Mouse (Mus musculus) limb, embryonic 10.5 days (tissue): Measurements from ENCODE around the gene Gabrb3. TPM values are rescaled to one million over a fixed set of nuclear protein-coding genes. Genes with fewer than 3 reads are reported as not detected.

Source experiments
- DNase-seq: peaks from one replicate; pipeline ENCODE4 v3.0.0-alpha.2; 2017; ENCODE audit warnings: low spot score
- H3K27ac ChIP-seq: fragments of 300-500 bp; sonication (generic); 2 replicates; pipeline ENCODE4 v1.5.1; 2016; ENCODE audit warnings: mild to moderate bottlenecking
- H3K27me3 ChIP-seq: fragments of 300-500 bp; sonication (generic); 2 replicates; pipeline ENCODE4 v1.6.1; 2016; ENCODE audit warnings: low read depth, mild to moderate bottlenecking; ENCODE audit not compliant: poor library complexity, severe bottlenecking
- H3K36me3 ChIP-seq: fragments of 300-500 bp; sonication (generic); 2 replicates; pipeline ENCODE4 v1.6.1; 2016; ENCODE audit warnings: mild to moderate bottlenecking, moderate library complexity
- H3K4me1 ChIP-seq: fragments of 300-500 bp; sonication (generic); 2 replicates; pipeline ENCODE4 v1.6.1; 2016
- H3K4me3 ChIP-seq: fragments of 300-500 bp; sonication (generic); 2 replicates; pipeline ENCODE4 v1.5.1; 2016; ENCODE audit warnings: mild to moderate bottlenecking, moderate library complexity
- H3K9me3 ChIP-seq: fragments of 300-500 bp; sonication (generic); replicated peaks from 2 replicates; pipeline ENCODE4 v1.6.1; 2016; ENCODE audit warnings: mild to moderate bottlenecking
- WGBS: fragments of 180-500 bp; shearing (Covaris S2); methylation state at CpG from one replicate; pipeline ENCODE4 v1.1.7; 2016; 5-methylcytosine and 5-hydroxymethylcytosine counted together
- polyA plus RNA-seq: library from polyadenylated mRNA; unstranded; fragments of >200 nt; fragmentation: Nextera tagmentation; extraction: Ambion mirVana; gene quantifications from 2 replicates; pipeline ENCODE4 v1.2.1, GENCODE M21; 2016

Gabrb3 gene
- polyA plus RNA-seq, 1 experiment from 2014 or later: 0.95 TPM

- no peaks in the 10 kb centered on the region for H3K36me3 ChIP-seq
- no peak overlapping the region for H3K27ac ChIP-seq
- H3K4me3 ChIP-seq: no peak overlapping the region
- H3K27me3 ChIP-seq: no peaks in the 10 kb centered on the region
- WGBS: 94% methylated on average over 12 of the region's 12 CpGs
- DNase-seq: no peak
- no peaks in the 10 kb centered on the region for H3K9me3 ChIP-seq
- H3K4me1 ChIP-seq: no peaks in the 10 kb centered on the region
Observed at GRCm38 (mm10) chr7:57564403-57564802, 144.9 kb downstream of the Gabrb3 start.

DNA sequence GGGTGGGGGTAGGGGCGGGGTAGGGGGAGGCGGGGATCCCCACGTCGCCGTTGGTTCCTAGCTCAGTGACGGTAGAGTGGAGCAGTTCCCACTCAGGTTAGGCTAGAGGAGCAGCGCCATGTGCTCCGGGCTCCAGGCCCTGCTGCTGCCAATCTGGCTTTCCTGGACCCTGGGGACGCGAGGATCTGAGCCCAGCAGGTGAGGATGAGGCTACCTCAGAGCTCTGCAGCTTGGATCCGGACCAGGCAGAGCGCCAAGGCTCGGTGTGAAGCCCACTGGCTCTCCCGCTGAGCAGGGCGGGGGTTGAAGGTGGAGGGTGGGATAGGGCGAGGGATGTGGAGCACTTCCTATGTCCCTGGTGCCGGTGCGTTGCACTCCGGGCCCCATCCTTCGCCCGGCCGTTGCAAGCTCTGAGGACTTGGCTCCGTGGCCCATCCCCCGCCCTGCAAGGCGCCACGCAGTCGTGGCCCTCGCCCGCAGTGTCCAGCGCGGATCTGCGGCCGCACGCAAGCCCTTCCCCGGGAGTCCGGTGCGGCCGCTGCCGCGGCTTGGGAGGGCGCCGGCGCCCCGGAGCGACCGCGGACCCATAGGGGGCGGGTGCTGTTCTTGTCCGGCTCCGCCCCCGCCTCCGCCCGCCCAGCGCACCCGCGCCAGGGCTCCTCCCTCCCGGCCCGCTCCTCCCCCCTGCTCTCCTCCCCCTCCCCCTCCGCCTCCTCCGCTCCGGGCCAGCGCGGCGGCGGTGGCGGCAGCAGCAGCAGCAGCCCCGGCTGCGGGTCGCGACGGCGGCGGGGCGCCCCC is 171.2 kb downstream of the Gabrb3 start:
- peak; percentile 88 for DNase-seq
- Histone ChIP-seq H3K27ac (peak overlapping the region; percentile 59; the same call in 1 of the 2 replicates), H3K27me3 (peaks cover 34% of the 10 kb centered on the region), H3K4me3 (peak overlapping the region; percentile 78), H3K9me3 (no peaks in the 10 kb centered on the region), H3K4me1 (peaks cover 17% of the 10 kb centered on the region), H3K36me3 (no peaks in the 10 kb centered on the region)
- under 1% methylated on average over 44 of the region's 74 CpGs for WGBS

DNA sequence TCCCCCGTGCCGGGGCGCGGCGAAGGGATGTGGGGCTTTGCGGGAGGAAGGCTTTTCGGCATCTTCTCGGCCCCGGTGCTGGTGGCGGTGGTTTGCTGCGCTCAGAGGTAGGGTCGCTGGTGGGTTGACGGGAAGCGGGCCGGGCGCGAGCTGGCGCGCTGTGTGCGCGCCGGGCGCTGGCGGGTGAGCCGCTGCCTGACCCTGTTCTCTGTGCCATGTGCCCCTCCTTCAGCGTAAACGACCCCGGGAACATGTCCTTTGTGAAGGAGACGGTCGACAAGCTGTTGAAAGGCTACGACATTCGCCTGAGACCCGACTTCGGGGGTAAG is 171.7 kb downstream of the Gabrb3 start:
- Histone ChIP-seq H3K27me3 (peaks cover 34% of the 10 kb centered on the region), H3K4me1 (peaks cover 17% of the 10 kb centered on the region), H3K9me3 (no peaks in the 10 kb centered on the region), H3K36me3 (no peaks in the 10 kb centered on the region), H3K27ac (peak overlapping the region; percentile 59; the same call in 1 of the 2 replicates), H3K4me3 (peak overlapping the region; percentile 78)
- under 1% methylated on average over 29 of the region's 34 CpGs for WGBS
- no peak for DNase-seq

DNA sequence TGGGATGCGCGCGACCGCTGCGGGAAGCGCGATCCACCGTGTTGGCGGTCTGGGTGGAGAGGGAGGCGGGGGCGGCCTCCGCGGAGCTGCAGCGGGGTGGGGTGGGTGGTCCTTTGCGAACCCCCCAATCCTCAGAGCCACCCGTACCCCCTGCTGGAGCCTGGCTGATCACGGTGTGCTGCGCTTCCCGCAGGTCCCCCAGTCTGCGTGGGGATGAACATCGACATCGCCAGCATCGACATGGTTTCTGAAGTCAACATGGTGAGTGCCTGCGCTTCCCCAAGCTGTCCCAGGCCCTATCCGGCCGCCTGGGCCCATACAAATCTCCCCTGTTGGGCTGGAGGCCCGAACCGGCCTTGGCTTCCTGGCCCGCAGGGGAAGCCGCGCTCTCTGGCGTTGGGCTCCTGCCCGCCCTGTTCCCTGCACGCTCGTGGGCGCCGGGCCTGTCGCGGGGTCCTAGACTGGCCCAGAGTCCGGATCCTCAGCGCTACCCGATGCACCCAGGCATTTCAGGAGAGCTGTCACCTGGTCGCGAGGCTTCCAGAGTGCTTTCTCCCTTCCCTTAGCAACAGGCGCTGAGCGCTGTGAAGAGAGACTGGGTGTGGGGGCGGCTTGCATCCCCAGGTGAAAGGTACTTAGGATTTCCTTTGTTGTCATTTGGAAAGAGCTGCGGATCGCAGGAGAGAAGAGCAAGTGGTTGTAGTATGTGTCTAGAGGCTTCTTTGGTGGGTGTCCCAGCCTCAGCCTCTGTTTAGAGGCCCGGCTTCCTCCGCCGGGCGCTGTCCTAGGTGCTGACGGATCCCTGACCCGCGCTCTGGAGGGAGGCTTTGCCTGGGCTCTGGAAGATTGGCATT is 172.3 kb downstream of the Gabrb3 start:
- H3K9me3 ChIP-seq: no peaks in the 10 kb centered on the region
- peaks cover 17% of the 10 kb centered on the region for H3K4me1 ChIP-seq
- H3K27me3 ChIP-seq: peaks cover 34% of the 10 kb centered on the region
- H3K27ac ChIP-seq: no peak overlapping the region
- under 1% methylated on average over 56 of the region's 56 CpGs for WGBS
- peak; percentile 85 for DNase-seq
- peak overlapping the region; percentile 78 for H3K4me3 ChIP-seq
- no peaks in the 10 kb centered on the region for H3K36me3 ChIP-seq

DNA sequence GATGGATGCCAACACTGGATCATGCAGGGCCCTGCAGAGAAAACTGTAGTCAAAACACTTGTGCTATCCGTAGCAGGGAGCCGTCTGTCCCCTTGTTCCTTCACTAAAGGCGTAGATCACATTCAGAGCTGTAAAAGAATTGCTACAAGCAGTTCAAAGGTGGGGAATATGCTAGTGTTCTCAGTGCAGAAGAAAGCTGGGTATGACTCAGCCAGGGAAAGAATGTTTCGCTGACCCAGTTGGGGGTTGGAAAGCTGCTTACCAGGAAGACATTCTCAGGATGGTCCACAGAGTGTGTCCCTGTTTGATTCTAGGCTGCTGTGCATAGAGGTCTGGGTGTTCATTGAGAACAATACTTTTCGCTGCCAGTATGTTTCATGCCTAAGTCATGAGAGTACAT is 177.8 kb downstream of the Gabrb3 start:
- no peak overlapping the region for H3K4me3 ChIP-seq
- H3K36me3 ChIP-seq: no peaks in the 10 kb centered on the region
- WGBS: 76% methylated on average over 5 of the region's 5 CpGs
- H3K4me1 ChIP-seq: no peaks in the 10 kb centered on the region
- no peak overlapping the region for H3K27ac ChIP-seq
- H3K27me3 ChIP-seq: peaks cover under 1% of the 10 kb centered on the region; the same call in 1 of the 2 replicates
- no peaks in the 10 kb centered on the region for H3K9me3 ChIP-seq
- DNase-seq: no peak

DNA sequence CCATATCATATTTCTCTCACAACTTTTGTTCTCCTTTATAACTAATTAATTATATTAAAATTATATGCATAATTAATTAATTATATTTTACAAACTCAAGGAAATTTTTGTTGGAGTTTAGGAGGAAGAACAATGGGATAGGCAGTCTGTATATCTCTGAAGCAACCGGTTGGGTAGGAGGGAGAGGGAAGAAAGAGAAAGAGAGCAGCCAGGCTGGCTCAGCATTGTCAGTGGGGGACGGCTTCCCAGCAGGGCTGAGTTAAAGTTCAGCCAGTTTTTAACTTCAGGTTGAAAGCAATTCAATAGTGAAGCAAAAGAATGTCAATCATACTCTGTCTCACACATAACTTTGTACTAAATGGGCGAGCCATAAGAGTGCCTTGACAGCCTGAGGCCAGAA is 199.2 kb downstream of the Gabrb3 start:
- H3K4me3 ChIP-seq: no peak overlapping the region

DNA sequence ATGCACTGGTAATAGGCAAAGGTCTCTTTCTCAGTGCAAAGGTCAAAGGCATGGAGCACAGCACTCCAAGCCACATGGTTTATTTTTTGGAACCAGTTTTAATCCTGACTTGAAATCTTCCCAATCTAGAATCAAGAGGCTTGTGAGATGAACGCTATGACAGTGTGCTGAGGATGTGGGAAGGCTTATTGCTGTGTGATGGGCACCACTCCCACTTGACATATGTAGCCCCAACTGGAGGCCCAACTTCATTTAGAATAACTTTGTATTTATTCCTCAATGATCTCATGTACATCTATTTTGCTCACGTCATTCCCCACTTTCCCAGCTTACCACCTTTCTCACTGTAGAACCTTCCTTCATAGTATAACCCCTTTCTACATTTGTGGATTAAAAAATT is 200.5 kb downstream of the Gabrb3 start:
- H3K27me3 ChIP-seq: no peaks in the 10 kb centered on the region
- WGBS: 92% methylated on average over 2 of the region's 2 CpGs
- no peak overlapping the region for H3K4me3 ChIP-seq
- H3K9me3 ChIP-seq: no peaks in the 10 kb centered on the region
- no peak overlapping the region for H3K27ac ChIP-seq
- no peaks in the 10 kb centered on the region for H3K4me1 ChIP-seq
- no peak for DNase-seq
- H3K36me3 ChIP-seq: no peaks in the 10 kb centered on the region

More for the DNA sequence above, 199.2 kb downstream of the Gabrb3 start:
- Histone ChIP-seq H3K36me3 (no peaks in the 10 kb centered on the region), H3K27me3 (no peaks in the 10 kb centered on the region), H3K4me1 (peaks cover 3% of the 10 kb centered on the region), H3K27ac (no peak overlapping the region), H3K9me3 (no peaks in the 10 kb centered on the region)
- no peak for DNase-seq
- WGBS: 60% methylated on average over 3 of the region's 3 CpGs

DNA sequence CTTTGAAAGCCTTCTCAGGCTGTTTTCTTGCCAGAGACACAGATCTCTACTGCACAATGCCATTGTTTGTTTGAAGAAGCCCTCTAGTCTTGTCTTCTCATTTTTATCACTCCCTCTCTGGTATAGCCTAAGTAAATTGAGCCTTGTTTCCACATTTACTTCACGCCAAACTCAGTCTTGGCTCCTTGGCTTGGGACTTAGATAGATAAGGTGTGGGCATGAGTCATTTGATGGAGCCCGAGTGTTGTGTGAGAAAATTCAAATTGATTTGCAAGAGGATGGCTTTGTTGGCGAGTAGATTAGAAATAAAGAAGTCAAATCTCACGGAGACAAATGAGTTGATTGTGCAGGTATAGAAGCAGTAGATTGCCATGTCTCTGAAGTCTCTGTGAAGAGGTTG is 204.2 kb downstream of the Gabrb3 start:
- WGBS: 86% methylated on average over 4 of the region's 4 CpGs
- Histone ChIP-seq H3K9me3 (no peaks in the 10 kb centered on the region), H3K27ac (no peak overlapping the region), H3K4me1 (no peaks in the 10 kb centered on the region), H3K4me3 (no peak overlapping the region), H3K27me3 (no peaks in the 10 kb centered on the region), H3K36me3 (no peaks in the 10 kb centered on the region)
- DNase-seq: no peak

- no peaks in the 10 kb centered on the region for H3K4me1 ChIP-seq
- H3K9me3 ChIP-seq: no peaks in the 10 kb centered on the region
- 80% methylated on average over 4 of the region's 4 CpGs for WGBS
- H3K36me3 ChIP-seq: no peaks in the 10 kb centered on the region
- H3K27me3 ChIP-seq: no peaks in the 10 kb centered on the region
- DNase-seq: no peak
- no peak overlapping the region for H3K27ac ChIP-seq
- no peak overlapping the region for H3K4me3 ChIP-seq
Observed at GRCm38 (mm10) chr7:57635026-57635425, 215.5 kb downstream of the Gabrb3 start.

DNA sequence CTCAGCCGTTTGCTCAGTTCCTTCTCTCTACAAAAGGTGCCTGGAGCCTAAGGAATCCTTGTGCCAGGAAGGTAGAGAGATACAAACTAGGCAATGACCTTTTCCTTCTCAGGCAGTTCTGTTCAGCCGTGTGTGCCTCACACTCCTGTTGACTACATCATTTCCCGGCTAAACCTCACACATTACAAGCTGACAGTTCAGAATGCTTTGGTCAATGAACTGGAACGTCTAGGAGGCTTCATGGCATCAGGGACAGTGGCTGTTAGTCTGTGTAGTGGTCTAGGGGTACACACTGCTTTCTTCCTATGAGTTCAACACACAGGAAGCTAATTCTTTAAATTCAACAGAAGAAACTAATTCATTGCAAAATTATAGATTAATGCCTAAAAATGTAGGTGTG is 216.2 kb downstream of the Gabrb3 start:
- Histone ChIP-seq H3K27ac (no peak overlapping the region), H3K4me1 (no peaks in the 10 kb centered on the region), H3K4me3 (no peak overlapping the region), H3K36me3 (no peaks in the 10 kb centered on the region), H3K27me3 (no peaks in the 10 kb centered on the region), H3K9me3 (no peaks in the 10 kb centered on the region)
- no peak for DNase-seq
- 69% methylated on average over 4 of the region's 4 CpGs for WGBS

GRCm38 (mm10) chr7:57640796-57641195 is 221.3 kb downstream of the Gabrb3 start:
- H3K27me3 ChIP-seq: no peaks in the 10 kb centered on the region
- no peaks in the 10 kb centered on the region for H3K9me3 ChIP-seq
- no peak overlapping the region for H3K4me3 ChIP-seq
- 61% methylated on average over 1 of the region's 1 CpGs for WGBS
- no peak for DNase-seq
- no peak overlapping the region for H3K27ac ChIP-seq
- no peaks in the 10 kb centered on the region for H3K36me3 ChIP-seq
- no peaks in the 10 kb centered on the region for H3K4me1 ChIP-seq

- WGBS: 86% methylated on average over 2 of the region's 2 CpGs
- no peak overlapping the region for H3K27ac ChIP-seq
- H3K4me1 ChIP-seq: no peaks in the 10 kb centered on the region
- DNase-seq: no peak
- H3K36me3 ChIP-seq: no peaks in the 10 kb centered on the region
- no peak overlapping the region for H3K4me3 ChIP-seq
- H3K27me3 ChIP-seq: no peaks in the 10 kb centered on the region
- no peaks in the 10 kb centered on the region for H3K9me3 ChIP-seq
Observed at GRCm38 (mm10) chr7:57647345-57647744, 227.9 kb downstream of the Gabrb3 start.

DNA sequence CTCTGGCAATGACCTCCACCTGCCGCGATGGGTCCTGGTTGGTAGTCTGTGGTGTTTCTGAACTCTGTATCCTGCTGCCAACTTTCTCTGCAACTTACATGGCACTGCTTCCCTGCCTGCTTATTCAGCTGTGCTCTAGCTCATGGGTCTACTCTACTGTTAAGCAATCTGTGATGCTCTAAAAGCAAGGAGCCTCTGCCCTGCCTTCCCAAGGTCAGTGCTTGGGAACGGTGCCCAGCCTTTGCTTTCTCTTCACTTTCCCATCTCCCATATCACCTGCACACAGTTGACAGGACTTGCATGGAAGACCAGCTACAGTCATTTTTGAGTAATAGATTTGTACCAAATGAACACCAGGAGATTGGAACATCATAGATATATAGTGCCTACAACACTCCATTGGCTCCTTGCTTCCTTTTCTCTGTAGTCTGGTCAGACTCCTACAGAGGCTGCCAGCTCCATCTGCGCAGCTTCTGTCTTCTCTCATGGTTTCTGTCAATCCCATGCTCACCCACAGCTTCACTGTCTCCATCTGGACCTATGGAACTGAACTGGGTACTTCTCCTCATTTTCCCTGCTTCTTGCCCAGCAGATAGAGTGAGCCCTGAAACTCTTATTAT is 228.8 kb downstream of the Gabrb3 start:
- Histone ChIP-seq H3K27me3 (no peaks in the 10 kb centered on the region), H3K9me3 (no peaks in the 10 kb centered on the region), H3K4me3 (no peak overlapping the region), H3K36me3 (no peaks in the 10 kb centered on the region), H3K4me1 (no peaks in the 10 kb centered on the region), H3K27ac (no peak overlapping the region)
- DNase-seq: no peak
- 94% methylated on average over 4 of the region's 4 CpGs for WGBS
